In the genomic region with DNA sequence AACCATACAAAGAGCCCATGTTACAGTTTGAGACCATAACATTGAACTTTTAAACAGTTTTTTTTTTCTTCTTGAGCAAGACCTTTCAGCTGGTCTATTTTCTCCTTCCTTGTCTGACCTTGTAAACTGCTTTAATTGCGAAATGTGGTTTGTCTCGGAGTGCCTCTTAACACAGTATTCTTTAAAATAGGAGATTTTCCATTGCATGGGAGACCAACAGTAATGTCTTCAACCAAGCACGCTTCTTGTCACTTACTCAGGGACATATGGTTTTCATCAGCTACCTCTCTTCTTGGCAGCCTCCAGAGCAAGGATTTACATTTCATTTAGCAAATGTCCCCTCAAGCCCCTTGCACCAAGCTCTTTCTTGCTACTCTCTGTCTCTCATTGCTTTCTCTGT, we compare ENCODE assay signal across 25 mouse cellular contexts. TPM values are rescaled to one million over a fixed set of nuclear protein-coding genes. Genes with fewer than 3 reads are reported as not detected.
A peak's percentile ranks its signal among the peaks of the same experiment; 100 is the strongest.
DNase-seq lines count a peak whose midpoint lies in the region; ATAC-seq and TF ChIP-seq lines count a peak whose summit lies in the region.
"Had no signal": no experiment of that assay in that cellular context is flagged by ENCODE, and none has a peak within 500 bp of the region (broad histone marks: within the 10 kb centered on the region; RNA-seq: fewer than 3 reads in every experiment).

No protein-coding gene starts in this region.

- no peaks in the 10 kb centered on the region for H3K27me3 ChIP-seq in intestine, embryonic 14.5 days (replicated peaks; ENCODE audit: control insufficient read depth, insufficient read depth, low read length)
- no peaks in the 10 kb centered on the region for H3K27me3 ChIP-seq in intestine, postnatal 0 days (replicated peaks; ENCODE audit: control insufficient read depth, insufficient read depth, low read length)
- 0 out of 2 replicates have a peak, but pooled peaks cover 5% of the 10 kb centered on the region for H3K27me3 ChIP-seq in embryonic facial prominence, embryonic 14.5 days (replicated peaks; ENCODE audit: control insufficient read depth, insufficient read depth, low read length)
- no peaks in the 10 kb centered on the region for H3K27me3 ChIP-seq in midbrain, embryonic 11.5 days (ENCODE audit: control insufficient read depth, insufficient read depth, low read length)
- no peaks in the 10 kb centered on the region; the same call in 1 of the 2 replicates for H3K27me3 ChIP-seq in hindbrain, embryonic 10.5 days (ENCODE audit: insufficient read depth, poor library complexity, severe bottlenecking)
- H3K27me3 ChIP-seq: embryonic facial prominence, embryonic 12.5 days; forebrain, embryonic 12.5 days; hindbrain, embryonic 12.5 days; midbrain, embryonic 12.5 days; neural tube, embryonic 13.5 days had no signal

- H3K27ac ChIP-seq in intestine, embryonic 14.5 days (ENCODE audit: low read depth) = peak overlapping the region; percentile 73
- H3K27ac ChIP-seq in intestine, postnatal 0 days (ENCODE audit: low read depth, low read length) = no peak overlapping the region
- no peak overlapping the region; the same call in 1 of the 2 replicates for H3K27ac ChIP-seq in embryonic facial prominence, embryonic 14.5 days (replicated peaks; ENCODE audit: low read depth, low read length)
- H3K27ac ChIP-seq in midbrain, embryonic 11.5 days (ENCODE audit: low read depth, low read length) = no peak overlapping the region
- no peak overlapping the region for H3K27ac ChIP-seq in hindbrain, embryonic 10.5 days
- H3K27ac ChIP-seq: embryonic facial prominence, embryonic 12.5 days; forebrain, embryonic 12.5 days; hindbrain, embryonic 12.5 days; macrophage; midbrain, embryonic 12.5 days; neural tube, embryonic 13.5 days had no signal

- H3K36me3 ChIP-seq in intestine, embryonic 14.5 days (ENCODE audit: control insufficient read depth, insufficient read depth, low read length) = no peaks in the 10 kb centered on the region
- no peaks in the 10 kb centered on the region for H3K36me3 ChIP-seq in intestine, postnatal 0 days (ENCODE audit: control insufficient read depth, insufficient read depth)
- no peaks in the 10 kb centered on the region for H3K36me3 ChIP-seq in embryonic facial prominence, embryonic 14.5 days (ENCODE audit: control insufficient read depth, insufficient read depth, low read length)
- H3K36me3 ChIP-seq in midbrain, embryonic 11.5 days (ENCODE audit: control insufficient read depth, insufficient read depth, low read length) = no peaks in the 10 kb centered on the region
- H3K36me3 ChIP-seq in hindbrain, embryonic 10.5 days = no peaks in the 10 kb centered on the region
- H3K36me3 ChIP-seq: embryonic facial prominence, embryonic 12.5 days; forebrain, embryonic 12.5 days; hindbrain, embryonic 12.5 days; midbrain, embryonic 12.5 days; neural tube, embryonic 13.5 days had no signal

- WGBS in intestine, embryonic 14.5 days = 40% methylated on average over 3 of the region's 3 CpGs
- 47% methylated on average over 3 of the region's 3 CpGs for WGBS in intestine, postnatal 0 days
- WGBS in embryonic facial prominence, embryonic 14.5 days = 36% methylated on average over 3 of the region's 3 CpGs
- 85% methylated on average over 3 of the region's 3 CpGs for WGBS in midbrain, embryonic 11.5 days
- 83% methylated on average over 3 of the region's 3 CpGs for WGBS in hindbrain, embryonic 10.5 days

- no peak overlapping the region for H3K4me2 ChIP-seq in intestine, embryonic 14.5 days (ENCODE audit: low read length)
- H3K4me2 ChIP-seq in intestine, postnatal 0 days (replicated peaks; ENCODE audit: low read depth) = no peak overlapping the region
- H3K4me2 ChIP-seq in embryonic facial prominence, embryonic 14.5 days (ENCODE audit: low read depth, low read length) = no peak overlapping the region
- H3K4me2 ChIP-seq in midbrain, embryonic 11.5 days = no peak overlapping the region
- H3K4me2 ChIP-seq: embryonic facial prominence, embryonic 12.5 days; forebrain, embryonic 12.5 days; hindbrain, embryonic 12.5 days; midbrain, embryonic 12.5 days; neural tube, embryonic 13.5 days had no signal

- peaks cover 11% of the 10 kb centered on the region; the same call in 1 of the 2 replicates for H3K4me1 ChIP-seq in intestine, embryonic 14.5 days (replicated peaks; ENCODE audit: control insufficient read depth, insufficient read depth, low read length)
- no peaks in the 10 kb centered on the region for H3K4me1 ChIP-seq in intestine, postnatal 0 days (replicated peaks; ENCODE audit: control insufficient read depth, insufficient read depth, low read length)
- 0 out of 2 replicates have a peak, but pooled peaks cover 7% of the 10 kb centered on the region for H3K4me1 ChIP-seq in embryonic facial prominence, embryonic 14.5 days (ENCODE audit: control insufficient read depth, insufficient read depth, low read length)
- H3K4me1 ChIP-seq in midbrain, embryonic 11.5 days (ENCODE audit: control insufficient read depth, insufficient read depth, low read length) = no peaks in the 10 kb centered on the region
- H3K4me1 ChIP-seq in hindbrain, embryonic 10.5 days (replicated peaks) = no peaks in the 10 kb centered on the region; the same call in none of the 2 replicates
- H3K4me1 ChIP-seq: forebrain, embryonic 12.5 days; hindbrain, embryonic 12.5 days; midbrain, embryonic 12.5 days; neural tube, embryonic 13.5 days had no signal

- H3K9me3 ChIP-seq in intestine, embryonic 14.5 days (ENCODE audit: control insufficient read depth, low read length) = peaks cover 1% of the 10 kb centered on the region; the same call in 1 of the 2 replicates
- H3K9me3 ChIP-seq in intestine, postnatal 0 days (ENCODE audit: control insufficient read depth) = no peaks in the 10 kb centered on the region
- no peaks in the 10 kb centered on the region for H3K9me3 ChIP-seq in embryonic facial prominence, embryonic 14.5 days (ENCODE audit: control insufficient read depth, low read length)
- no peaks in the 10 kb centered on the region for H3K9me3 ChIP-seq in midbrain, embryonic 11.5 days (ENCODE audit: control insufficient read depth, low read length)
- no peaks in the 10 kb centered on the region for H3K9me3 ChIP-seq in hindbrain, embryonic 10.5 days
- H3K9me3 ChIP-seq: embryonic facial prominence, embryonic 12.5 days; forebrain, embryonic 12.5 days; hindbrain, embryonic 12.5 days; midbrain, embryonic 12.5 days; neural tube, embryonic 13.5 days had no signal

- no peak for TF ChIP-seq CTCF in intestine, postnatal 0 days (IDR thresholded peaks at IDR 0.05; ENCODE audit: low read depth)

- no peak for ATAC-seq in intestine, embryonic 14.5 days (replicated peaks; ENCODE audit: low FRiP score, low TSS enrichment, low read depth)
- no peak for ATAC-seq in intestine, postnatal 0 days
- no peak for ATAC-seq in embryonic facial prominence, embryonic 14.5 days (ENCODE audit: low read depth)
- no peak for ATAC-seq in midbrain, embryonic 11.5 days (ENCODE audit: low FRiP score)
- ATAC-seq: activated CD4-positive, CD25-positive, alpha-beta regulatory T cell, adult 4 months; inflammation-experienced regulatory T-cells, adult 6 months; Patski had no signal

- DNase-seq in intestine, embryonic 14.5 days (ENCODE audit: low spot score) = no peak
- peak; percentile 35 for DNase-seq in 416B (ENCODE audit: low read depth)
- peak; percentile 81 for DNase-seq in embryonic facial prominence, embryonic 14.5 days (ENCODE audit: low spot score)
- DNase-seq in lung, postnatal 25 days (ENCODE audit: low spot score) = peak; percentile 47
- DNase-seq in cerebellum, adult 9-11 months = no peak
- DNase-seq in midbrain, embryonic 11.5 days (ENCODE audit: low spot score, missing footprints) = no peak
- no peak for DNase-seq in hindbrain, embryonic 10.5 days (ENCODE audit: low spot score)
- DNase-seq: B cell, adult 2 months; cerebellum, adult 9-10 months; gastrocnemius, postnatal 25 days; kidney, postnatal 10 days; liver; right cerebral cortex, postnatal 14 days had no signal

- no peak overlapping the region for H3K9ac ChIP-seq in intestine, embryonic 14.5 days (ENCODE audit: low read length)
- no peak overlapping the region for H3K9ac ChIP-seq in intestine, postnatal 0 days (ENCODE audit: low read depth, low read length)
- H3K9ac ChIP-seq in embryonic facial prominence, embryonic 14.5 days (ENCODE audit: low read depth, low read length) = no peak overlapping the region
- H3K9ac ChIP-seq in midbrain, embryonic 11.5 days (ENCODE audit: low read length) = no peak overlapping the region
- H3K9ac ChIP-seq: embryonic facial prominence, embryonic 12.5 days; forebrain, embryonic 12.5 days; hindbrain, embryonic 12.5 days; midbrain, embryonic 12.5 days; neural tube, embryonic 13.5 days had no signal

- H3K4me3 ChIP-seq in intestine, embryonic 14.5 days (ENCODE audit: low read depth, low read length) = no peak overlapping the region
- H3K4me3 ChIP-seq in intestine, postnatal 0 days (ENCODE audit: low read depth, low read length) = no peak overlapping the region
- H3K4me3 ChIP-seq in embryonic facial prominence, embryonic 14.5 days (ENCODE audit: low read depth, low read length) = no peak overlapping the region
- H3K4me3 ChIP-seq in midbrain, embryonic 11.5 days (ENCODE audit: low read depth, low read length) = no peak overlapping the region
- H3K4me3 ChIP-seq in hindbrain, embryonic 10.5 days = no peak overlapping the region
- H3K4me3 ChIP-seq: embryonic facial prominence, embryonic 12.5 days; forebrain, embryonic 12.5 days; hindbrain, embryonic 12.5 days; midbrain, embryonic 12.5 days; neural tube, embryonic 13.5 days had no signal

RNA-seq across cellular contexts. Expression of gene Cib4, which starts 10.6 kb away (rescaled TPM):
- not detected in 2 replicates for polyA plus RNA-seq in intestine, embryonic 14.5 days (2014; fragmentation: Nextera tagmentation; extraction: Ambion mirVana)
- polyA plus RNA-seq in intestine, postnatal 0 days (2015; fragmentation: Nextera tagmentation; extraction: Ambion mirVana) = not detected in 2 replicates
- not detected in 2 replicates for polyA plus RNA-seq in embryonic facial prominence, embryonic 14.5 days (2014; fragmentation: Nextera tagmentation; extraction: Ambion mirVana)
- not detected in 2 replicates for polyA plus RNA-seq in midbrain, embryonic 11.5 days (2014; fragmentation: Nextera tagmentation; extraction: Ambion mirVana)
- polyA plus RNA-seq in hindbrain, embryonic 10.5 days (2016; fragmentation: Nextera tagmentation; extraction: Ambion mirVana) = not detected in 2 replicates
- polyA plus RNA-seq: activated CD4-positive, CD25-positive, alpha-beta regulatory T cell, adult 4 months; embryonic facial prominence, embryonic 12.5 days; forebrain, embryonic 12.5 days; heart, embryonic 16.5 days; hindbrain, embryonic 12.5 days; inflammation-experienced regulatory T-cells, adult 6 months; macrophage; midbrain, embryonic 12.5 days; neural tube, embryonic 13.5 days; Patski; spleen, adult 2 months had no signal

RNA-seq across cellular contexts. Expression of gene Kcnk3, which starts 31.7 kb away (rescaled TPM):
- polyA plus RNA-seq in intestine, embryonic 14.5 days (2014; fragmentation: Nextera tagmentation; extraction: Ambion mirVana) = 36.0 and 39.7 TPM in 2 replicates
- polyA plus RNA-seq in intestine, postnatal 0 days (2015; fragmentation: Nextera tagmentation; extraction: Ambion mirVana) = 7.3 and 8.1 TPM in 2 replicates
- polyA plus RNA-seq in embryonic facial prominence, embryonic 14.5 days (2014; fragmentation: Nextera tagmentation; extraction: Ambion mirVana) = 2.0 and 2.9 TPM in 2 replicates
- 0.27 and 0.50 TPM in 2 replicates for polyA plus RNA-seq in midbrain, embryonic 11.5 days (2014; fragmentation: Nextera tagmentation; extraction: Ambion mirVana)
- 0.12 and 0.52 TPM in 2 replicates for polyA plus RNA-seq in hindbrain, embryonic 10.5 days (2016; fragmentation: Nextera tagmentation; extraction: Ambion mirVana)
- polyA plus RNA-seq: activated CD4-positive, CD25-positive, alpha-beta regulatory T cell, adult 4 months; macrophage; Patski had no signal

Comparison
In these comparisons a context has a peak if more than half of its experiments do, and no peak if none do; other contexts are left out.
1. DNase-seq: peak in 416B (single experiment), embryonic facial prominence, embryonic 14.5 days (single experiment) and lung, postnatal 25 days (single experiment); none in intestine, embryonic 14.5 days (single experiment), cerebellum, adult 9-11 months (single experiment), midbrain, embryonic 11.5 days (single experiment) and hindbrain, embryonic 10.5 days (single experiment).